Mouse (Mus musculus) cerebellum, postnatal 10 days (tissue): ENCODE results near the gene Erbb4.

Experiments
- DNase-seq, 2 experiments: peaks; one replicate each; pipeline ENCODE4 v3.0.0; 2021; ENCODE audit warnings: mixed read lengths in 2 of 2

Gene Erbb4

DNA sequence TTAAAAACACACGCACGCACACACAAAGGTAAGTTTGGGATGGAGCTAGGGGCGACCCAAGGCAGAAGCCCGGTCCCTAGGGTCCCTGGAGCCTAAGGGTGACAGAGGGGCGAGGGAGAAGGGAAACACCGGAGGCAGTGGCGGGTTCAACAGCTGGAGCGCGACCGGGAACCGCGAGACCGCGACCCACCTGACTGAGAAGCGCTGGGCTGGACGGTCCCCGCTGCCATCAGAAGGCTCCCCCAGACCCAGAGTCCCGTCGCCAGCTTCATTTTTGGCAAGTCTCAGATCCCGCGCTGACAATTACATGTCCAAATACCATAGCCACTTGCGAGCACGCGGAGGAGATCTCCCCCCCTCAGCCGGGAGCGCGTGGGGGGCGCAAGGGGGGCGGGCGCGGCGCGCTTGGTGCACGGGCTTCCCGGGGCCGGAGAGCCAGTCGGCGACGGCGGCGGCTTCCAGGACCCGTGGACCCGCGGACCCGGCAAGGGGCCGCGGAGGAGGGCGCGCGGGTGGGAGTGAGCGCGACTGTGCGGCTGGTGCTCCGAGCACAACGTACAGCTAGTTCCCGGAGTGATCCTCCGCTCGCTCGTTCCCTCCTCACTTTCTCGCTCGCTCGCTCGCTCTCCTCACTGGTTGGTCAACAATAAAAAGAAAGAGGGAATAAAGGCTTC is at the start of gene Erbb4:
Erbb4 (minus strand) TSS at position 575 of the 674 bp plus-strand sequence.
- DNase-seq, result peak; percentile 68 to 73

DNA sequence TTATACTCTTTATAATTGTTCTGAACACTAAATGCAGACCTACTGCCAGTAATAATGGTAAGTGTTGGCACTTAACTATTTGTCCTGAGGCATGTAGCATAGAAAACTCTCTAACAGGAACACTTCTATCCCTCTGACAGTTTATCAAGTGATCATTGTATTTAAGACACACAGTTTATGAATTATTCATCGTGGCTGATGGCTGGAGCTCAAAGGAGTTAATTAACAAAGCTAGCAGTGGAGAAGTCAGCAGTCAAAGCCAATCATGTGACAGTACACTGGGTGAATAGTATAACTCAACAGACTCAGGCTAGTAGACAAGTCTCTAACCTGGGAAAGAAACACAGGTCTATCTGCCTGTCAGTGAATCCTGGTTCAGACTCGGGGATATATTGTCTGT is 49.5 kb upstream of the Erbb4 start:
- no peak for DNase-seq

DNA sequence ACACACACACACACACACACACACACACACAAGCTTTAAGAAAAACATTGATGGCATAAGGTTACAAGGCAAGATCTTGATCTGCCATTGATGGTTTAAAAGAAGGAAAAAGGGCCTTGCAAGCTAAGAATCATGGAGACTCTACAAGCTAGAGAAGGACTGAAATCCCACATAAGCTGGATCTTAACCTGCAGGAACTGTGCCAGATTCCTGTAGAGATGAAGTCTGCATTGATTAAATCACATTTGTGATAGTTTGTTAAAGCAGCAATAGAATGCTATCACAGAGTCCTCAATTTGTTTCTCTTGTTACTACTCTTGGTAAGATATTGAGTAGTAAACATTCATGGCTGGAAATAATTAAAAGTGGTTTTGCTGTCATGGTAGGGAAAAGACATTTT is 33.5 kb upstream of the Erbb4 start:
- DNase-seq, result peak; percentile 53 to 57

- no peak for DNase-seq
These were observed 31.6 kb upstream of the Erbb4 start for GRCm38 (mm10) chr1:69139519-69139868.

DNA sequence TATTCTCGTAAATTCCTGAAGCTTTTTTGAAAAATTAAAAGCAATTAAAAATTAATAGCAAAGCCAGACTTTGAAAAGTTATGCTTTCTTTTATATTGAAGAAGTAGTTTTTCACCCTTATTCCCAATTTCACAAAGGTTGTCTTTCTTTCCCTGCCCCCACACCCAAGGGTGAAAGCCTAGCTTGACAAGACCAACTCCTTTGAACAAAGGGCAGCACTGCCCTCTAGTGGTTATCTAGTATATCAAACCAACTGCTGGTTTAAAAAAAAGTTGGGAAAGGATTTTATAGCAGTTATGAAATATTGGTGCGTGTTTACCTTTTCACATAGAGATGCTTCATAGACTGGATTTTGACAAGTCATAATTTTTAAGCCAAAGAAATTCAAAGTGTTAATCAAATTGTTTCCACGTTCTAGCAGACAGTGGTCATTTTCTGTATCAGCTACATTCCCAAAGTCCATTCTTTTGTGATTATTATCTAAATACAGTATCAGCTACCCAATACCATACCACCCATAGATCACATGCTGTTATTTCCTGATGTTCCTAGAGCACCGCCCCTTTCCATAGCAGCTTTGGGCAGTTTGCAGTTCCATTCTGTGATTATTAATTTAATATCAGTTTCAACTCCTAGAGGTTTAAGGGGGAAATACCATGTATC is 31.1 kb upstream of the Erbb4 start:
- DNase-seq, result peak; percentile 90 to 92

DNA sequence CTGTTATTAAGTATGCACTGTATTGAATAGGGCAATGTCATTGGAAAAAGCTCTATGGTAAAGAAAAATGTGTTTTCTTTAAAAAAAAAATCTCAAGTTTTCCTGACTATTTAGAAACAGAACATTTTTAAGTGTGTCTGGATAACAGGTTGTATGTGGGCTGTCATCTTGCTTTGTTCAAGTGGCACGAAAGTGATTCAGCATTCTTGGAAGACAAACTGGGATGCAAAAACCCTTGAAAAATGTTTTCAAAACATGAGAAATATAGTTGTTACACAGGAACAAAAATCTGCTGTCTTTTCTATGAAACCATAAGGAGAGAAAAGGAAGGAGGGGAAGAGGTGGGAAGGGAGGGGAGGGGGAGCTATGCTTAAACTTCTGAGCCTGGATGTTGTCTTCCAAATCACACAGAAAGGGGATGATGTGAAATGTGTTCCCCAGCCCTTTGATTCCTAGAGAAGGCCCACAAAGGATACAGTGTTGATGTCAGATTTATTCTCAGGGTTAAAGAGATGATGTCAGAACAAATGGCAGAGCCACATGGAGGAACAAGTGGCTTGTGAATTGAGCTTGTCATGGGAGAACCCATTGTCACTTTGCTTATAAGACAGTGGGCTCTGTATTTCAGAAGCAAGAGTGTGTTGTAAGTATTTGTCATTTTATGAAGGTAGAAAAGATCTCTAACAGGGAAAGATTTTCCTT is 16.4 kb upstream of the Erbb4 start:
- no peak for DNase-seq

DNA sequence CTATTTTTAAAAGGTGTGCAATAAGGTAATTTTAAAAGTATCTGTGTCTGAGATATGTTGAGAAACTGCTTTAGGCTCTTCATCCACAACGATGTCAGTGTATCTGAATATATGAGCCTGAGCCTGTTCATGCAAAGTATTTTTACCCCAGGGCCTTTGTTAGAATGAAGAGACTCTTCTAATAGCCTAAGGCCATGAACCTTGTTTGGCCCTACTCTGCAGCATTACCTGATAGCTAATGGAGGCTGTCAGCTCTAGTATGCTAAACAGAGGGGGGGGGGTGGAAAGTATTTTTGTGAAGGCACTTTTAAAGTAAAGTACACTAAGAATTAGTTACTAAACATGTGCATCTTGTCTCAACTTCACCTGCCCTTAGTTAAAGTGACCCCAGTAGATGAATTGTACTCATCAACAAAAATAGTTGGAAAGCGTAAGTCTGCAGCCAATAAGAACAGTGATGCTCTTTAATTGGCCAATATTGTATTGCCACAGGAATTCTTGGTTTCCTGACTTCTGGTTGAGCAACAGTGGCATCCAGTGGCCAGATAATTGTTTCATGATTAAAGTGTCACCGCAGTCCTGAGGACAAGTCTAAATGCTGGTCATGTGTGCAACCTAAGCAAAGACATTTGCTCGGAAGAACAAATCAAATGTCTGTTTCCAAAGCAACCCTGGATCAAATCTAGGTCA is 10.5 kb upstream of the Erbb4 start:
- peak in 1 of 2 experiments; percentile 37 for DNase-seq

GRCm38 (mm10) chr1:69108159-69108925 is 483 bp upstream of the Erbb4 start:
- peak; percentile 89 to 92 for DNase-seq

DNA sequence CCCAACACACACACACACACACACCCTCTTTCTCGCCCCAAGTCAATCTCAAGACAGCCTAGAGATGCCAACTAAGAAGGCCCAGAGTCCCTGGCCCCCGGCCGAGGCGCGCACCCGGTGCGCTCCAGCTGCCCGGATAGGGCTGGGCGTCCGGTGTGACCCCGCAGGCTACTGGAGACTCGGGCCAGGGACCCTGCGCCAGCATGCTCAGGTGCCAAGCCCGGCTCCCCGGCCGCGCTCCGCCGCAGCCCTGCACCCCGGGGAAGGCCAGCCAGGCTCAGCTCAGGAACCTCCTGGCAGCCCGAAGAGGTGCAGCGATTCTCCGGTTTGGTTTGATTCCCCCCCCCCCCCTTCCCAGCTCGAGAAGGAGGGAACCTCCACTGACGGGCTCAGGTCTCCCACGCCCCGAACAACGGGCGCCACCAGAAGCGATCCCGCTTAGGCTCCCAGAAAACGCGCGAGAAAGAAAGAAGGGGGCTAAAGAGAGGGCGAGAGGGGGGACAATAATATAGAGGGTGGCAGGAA is 860 bp downstream of the Erbb4 start:
- DNase-seq, result peak; percentile 81 to 87

DNA sequence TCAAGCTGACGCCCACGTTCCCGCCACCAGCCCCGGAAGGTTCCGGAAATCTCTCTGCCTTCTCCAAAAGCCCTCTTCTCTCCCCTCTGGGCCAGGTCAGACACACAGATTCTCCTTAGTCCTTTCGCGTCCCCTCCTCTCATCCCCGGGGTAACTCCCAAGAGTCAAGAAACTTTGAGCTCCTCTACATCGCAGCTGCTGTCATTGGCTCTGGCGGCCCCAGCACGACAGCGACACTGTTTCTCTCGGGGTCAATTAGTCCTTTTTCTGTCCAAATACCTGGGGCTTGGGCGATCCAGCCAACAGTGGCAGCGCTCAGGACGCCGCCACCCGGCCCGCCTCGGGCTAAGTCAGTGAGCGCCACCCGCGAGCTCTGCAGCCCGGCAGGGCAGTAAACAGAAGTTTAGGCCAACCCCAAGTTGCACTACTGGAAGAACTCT is 1.5 kb downstream of the Erbb4 start:
- peak; percentile 62 to 71 for DNase-seq

DNA sequence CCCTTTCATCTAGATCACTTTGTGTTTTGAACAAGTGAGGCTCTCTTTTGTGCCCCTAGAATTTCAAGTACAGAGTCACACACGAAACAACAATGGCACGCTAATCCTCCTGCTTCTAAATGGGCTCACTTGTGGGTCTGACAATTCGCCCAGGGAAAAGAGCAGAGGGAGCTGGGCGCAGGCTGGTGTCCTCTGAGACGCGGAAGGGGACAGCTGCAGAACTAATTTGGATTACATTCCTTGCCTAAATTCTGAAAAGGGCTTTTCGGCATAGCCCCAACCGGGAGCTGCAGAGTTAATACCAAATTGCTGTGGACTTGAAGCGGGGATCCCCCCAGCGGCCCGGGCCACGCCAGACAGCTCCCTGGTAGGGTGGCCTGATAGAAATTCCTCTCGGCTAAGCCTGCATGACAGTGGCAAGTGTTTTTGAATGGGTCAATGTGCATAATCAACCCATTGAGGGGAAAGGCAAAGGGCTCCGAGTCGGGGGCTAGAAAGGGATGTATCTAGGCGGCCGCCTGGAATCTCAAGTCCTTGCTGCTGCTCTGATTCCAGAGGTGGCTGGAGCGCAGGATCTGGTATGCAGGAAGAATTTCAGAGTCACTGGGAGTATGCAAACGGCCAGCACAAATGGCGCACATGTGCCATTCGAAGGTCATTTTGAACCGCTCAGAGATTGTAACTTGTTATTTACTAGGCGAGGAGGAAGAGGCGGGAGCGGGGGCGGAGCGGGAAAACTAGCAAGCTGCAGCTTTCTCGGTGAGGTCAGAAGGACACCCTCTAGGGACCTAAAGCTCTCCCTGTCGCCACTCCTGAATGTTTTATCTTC is 2.2 kb downstream of the Erbb4 start:
- DNase-seq, result peak; percentile 70 to 73

GRCm38 (mm10) chr1:69105096-69105492 is 2.8 kb downstream of the Erbb4 start:
- peak; percentile 54 to 64 for DNase-seq

GRCm38 (mm10) chr1:69103211-69103706 is 4.6 kb downstream of the Erbb4 start:
- peak; percentile 56 to 60 for DNase-seq

GRCm38 (mm10) chr1:69101670-69102069 is 6.2 kb downstream of the Erbb4 start:
- peak; percentile 45 to 50 for DNase-seq

DNA sequence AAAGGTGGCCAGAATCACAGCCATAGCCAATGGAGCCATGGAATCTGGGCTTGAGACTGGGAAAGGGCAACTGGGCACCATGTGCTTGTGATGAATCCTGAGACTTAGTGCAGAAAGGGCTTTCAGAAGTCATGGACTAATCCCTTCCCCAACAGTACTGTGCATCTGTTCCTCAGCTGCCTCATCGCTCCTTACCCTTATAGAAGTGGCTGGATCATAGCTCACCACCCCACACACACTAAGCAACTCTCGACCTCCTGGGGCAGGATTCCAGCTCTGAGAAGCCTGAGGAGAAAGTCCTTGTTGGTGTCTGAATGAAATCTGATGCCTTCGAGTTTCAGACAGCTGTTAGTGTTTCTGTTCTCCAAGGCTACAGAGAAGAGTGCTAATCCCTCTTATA is 14.8 kb downstream of the Erbb4 start:
- no peak for DNase-seq

DNA sequence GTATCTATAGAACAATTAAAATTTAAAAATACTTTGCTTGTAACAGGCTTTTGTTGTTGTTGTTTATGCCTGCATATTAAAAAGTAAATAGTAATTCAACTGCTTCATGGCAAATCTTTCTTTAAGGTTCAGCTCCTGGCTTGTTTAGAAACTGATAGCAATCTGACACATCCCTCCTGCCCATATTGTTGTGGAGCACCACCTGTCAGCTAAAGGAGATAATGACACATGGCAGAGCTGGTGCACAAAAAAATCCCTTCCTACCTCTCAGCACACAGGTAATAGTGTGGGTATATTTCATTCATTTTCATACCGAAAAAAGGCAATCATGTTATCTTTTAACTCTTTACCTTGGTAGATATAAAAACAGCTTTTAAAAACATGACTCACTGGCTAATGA is 18.5 kb downstream of the Erbb4 start:
- peak; percentile 55 to 56 for DNase-seq

DNA sequence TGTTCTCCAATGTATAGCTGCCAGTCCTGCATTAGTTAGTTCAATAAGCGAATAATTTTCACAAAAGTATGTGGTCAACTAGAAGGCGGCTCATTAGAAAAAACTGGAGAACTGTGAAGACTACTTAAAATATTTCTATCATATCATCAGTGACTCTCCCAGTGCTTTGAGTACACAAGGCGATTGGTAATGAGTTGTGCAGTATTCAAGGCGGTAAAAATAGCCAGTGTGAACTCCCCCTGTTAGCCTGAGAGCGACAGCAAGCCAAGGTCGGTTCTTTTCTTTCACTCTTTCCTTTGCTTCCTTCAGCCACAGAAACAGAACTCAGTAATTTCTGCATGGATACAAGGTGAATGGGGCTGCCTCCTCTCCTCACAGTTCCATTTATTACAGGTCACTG is 22.1 kb downstream of the Erbb4 start:
- no peak for DNase-seq

DNA sequence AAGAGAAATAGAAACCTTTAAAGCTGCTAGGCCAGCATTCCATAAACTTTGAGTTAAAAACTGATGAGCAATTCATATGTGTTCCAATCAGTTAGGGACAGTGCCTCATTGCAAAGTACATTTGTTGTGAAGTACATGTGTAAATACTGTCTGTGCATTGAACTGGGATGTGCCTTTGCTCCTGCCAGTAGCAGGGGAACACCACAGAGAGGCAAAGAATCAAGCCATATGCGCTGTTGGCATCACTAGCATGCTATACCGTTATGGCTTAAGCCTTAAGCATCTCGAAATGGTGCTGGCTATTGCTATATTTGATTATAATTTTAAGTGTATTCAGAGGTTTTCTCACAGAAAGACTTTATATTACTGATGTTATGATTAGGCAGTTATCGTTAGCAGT is 58.9 kb downstream of the Erbb4 start:
- DNase-seq, result peak in 1 of 2 experiments; percentile 27

DNA sequence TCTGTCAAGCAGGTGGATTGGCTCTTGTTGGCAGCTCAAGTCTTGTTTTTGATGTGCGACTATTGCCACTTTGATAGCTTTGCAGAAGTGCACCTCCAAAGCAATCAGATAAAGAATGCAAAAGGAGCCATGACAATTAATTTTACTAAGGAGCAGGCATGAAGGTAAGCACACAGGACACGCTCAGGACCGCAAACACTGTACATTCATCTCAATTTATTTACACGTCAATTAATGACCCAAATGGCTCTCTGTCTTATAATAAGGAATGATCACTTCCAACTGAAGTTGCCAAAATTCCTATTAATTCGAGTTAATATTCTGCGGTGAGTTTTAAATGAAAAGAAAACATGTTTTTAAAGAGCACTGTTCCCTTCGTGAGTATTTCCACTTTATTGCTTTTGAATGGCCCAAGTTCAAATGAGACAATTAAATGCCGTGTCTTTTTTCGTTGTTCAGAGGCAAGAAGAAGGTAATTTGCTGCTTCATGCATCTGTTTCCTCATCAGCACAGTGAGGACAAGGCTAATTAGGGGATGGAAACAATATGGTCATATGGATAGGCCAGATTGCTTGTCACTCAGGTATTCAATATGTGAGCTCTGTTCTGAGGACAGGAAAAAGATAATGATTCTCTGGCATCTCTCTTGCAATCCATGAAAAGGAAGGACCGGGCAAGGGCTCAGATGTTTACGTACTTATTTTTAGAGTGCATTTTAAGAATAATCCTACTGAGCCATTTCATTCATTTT is 61.5 kb downstream of the Erbb4 start:
- no peak for DNase-seq

DNA sequence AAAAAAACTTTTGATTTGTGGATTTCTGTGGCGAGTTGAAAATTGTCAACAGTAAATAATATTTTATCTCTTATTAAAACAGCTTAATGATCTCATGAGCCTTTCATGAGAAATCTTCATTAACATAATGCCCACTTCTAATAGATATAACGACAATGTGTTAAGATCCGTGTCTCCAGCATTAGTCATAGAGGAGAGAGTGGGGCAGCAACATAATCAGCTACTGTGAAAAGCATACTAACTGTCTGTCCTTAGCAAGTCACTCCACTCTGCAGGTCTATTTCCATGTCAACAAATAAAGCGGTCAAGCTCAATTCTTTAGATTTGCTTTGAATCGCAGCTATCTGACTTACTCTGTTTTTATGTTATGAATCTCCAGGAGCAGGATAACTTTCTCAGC is 80.0 kb downstream of the Erbb4 start:
- DNase-seq, result no peak
